Mouse (Mus musculus): ENCODE measurements around the gene Ugt1a10. TPM values are rescaled to one million over a fixed set of nuclear protein-coding genes. Genes with fewer than 3 reads are reported as not detected.
A peak's percentile ranks its signal among the peaks of the same experiment; 100 is the strongest.
"Not testable (repeated sequence)": the region's sequence is repeated elsewhere in the genome, so short reads cannot be mapped to it uniquely, and the experiment has no call there.

The Ugt1a10 gene
- polyA plus RNA-seq, 1 experiment from 2014 or later: not detected

- Histone ChIP-seq H3K27ac (replicated peaks) (peak overlapping the region; percentile 35; the same call in 1 of the 2 replicates), H3K4me3 (no peak overlapping the region), H3K4me1 (peaks cover 12% of the 10 kb centered on the region), H3K9me3 (no peaks in the 10 kb centered on the region), H3K36me3 (replicated peaks) (no peaks in the 10 kb centered on the region), H3K27me3 (replicated peaks; ENCODE audit: low read depth, poor library complexity, severe bottlenecking) (no peaks in the 10 kb centered on the region)
- 68% methylated on average over 3 of the region's 3 CpGs for WGBS
- no peak for DNase-seq (ENCODE audit: low spot score)
Measured at GRCm38 (mm10) chr1:88133908-88134456, 78.8 kb downstream of the Ugt1a10 start.

- H3K27me3 ChIP-seq (replicated peaks; ENCODE audit: low read depth, poor library complexity, severe bottlenecking); H3K9me3 ChIP-seq; H3K36me3 ChIP-seq (replicated peaks); H3K4me3 ChIP-seq: not testable (repeated sequence)
- Histone ChIP-seq H3K27ac (replicated peaks) (peak within 1 kb of the TSS; percentile 35; the same call in 1 of the 2 replicates), H3K4me1 (peaks cover 12% of the 10 kb centered on the region)
- 43% methylated on average over 5 of the region's 5 CpGs for WGBS
- DNase-seq (ENCODE audit: low spot score): peak; percentile 8
Measured at GRCm38 (mm10) chr1:88134457-88135011, 79.3 kb downstream of the Ugt1a10 start, which contains the start of gene Ugt1a6a. TSS of gene Ugt1a6a (plus strand) at chr1:88134809.

- peaks cover 12% of the 10 kb centered on the region for H3K4me1 ChIP-seq
- 93% methylated on average over 6 of the region's 6 CpGs for WGBS
- H3K36me3 ChIP-seq (replicated peaks); H3K9me3 ChIP-seq; DNase-seq (ENCODE audit: low spot score); H3K4me3 ChIP-seq; H3K27me3 ChIP-seq (replicated peaks; ENCODE audit: low read depth, poor library complexity, severe bottlenecking); H3K27ac ChIP-seq (replicated peaks): not testable (repeated sequence)
Measured at GRCm38 (mm10) chr1:88135229-88135904, 80.2 kb downstream of the Ugt1a10 start.

- no peaks in the 10 kb centered on the region for H3K36me3 ChIP-seq (replicated peaks)
- no peak overlapping the region for H3K4me3 ChIP-seq
- DNase-seq (ENCODE audit: low spot score): no peak
- H3K4me1 ChIP-seq: peaks cover 12% of the 10 kb centered on the region
- H3K9me3 ChIP-seq: no peaks in the 10 kb centered on the region
- no peaks in the 10 kb centered on the region for H3K27me3 ChIP-seq (replicated peaks; ENCODE audit: low read depth, poor library complexity, severe bottlenecking)
- 78% methylated on average over 2 of the region's 2 CpGs for WGBS
- H3K27ac ChIP-seq (replicated peaks): no peak overlapping the region
Measured at GRCm38 (mm10) chr1:88136646-88137045, 81.5 kb downstream of the Ugt1a10 start.

- Histone ChIP-seq H3K36me3 (replicated peaks) (no peaks in the 10 kb centered on the region), H3K27me3 (replicated peaks; ENCODE audit: low read depth, poor library complexity, severe bottlenecking) (no peaks in the 10 kb centered on the region), H3K9me3 (no peaks in the 10 kb centered on the region), H3K27ac (replicated peaks) (no peak overlapping the region), H3K4me1 (peaks cover 12% of the 10 kb centered on the region), H3K4me3 (no peak overlapping the region)
- WGBS: 90% methylated on average over 3 of the region's 3 CpGs
- no peak for DNase-seq (ENCODE audit: low spot score)
Measured at GRCm38 (mm10) chr1:88137264-88137663, 82.1 kb downstream of the Ugt1a10 start.

GRCm38 (mm10) chr1:88138145-88138544 is 83.0 kb downstream of the Ugt1a10 start:
- Histone ChIP-seq H3K4me1 (peaks cover 12% of the 10 kb centered on the region), H3K9me3 (no peaks in the 10 kb centered on the region), H3K36me3 (replicated peaks) (no peaks in the 10 kb centered on the region), H3K27me3 (replicated peaks; ENCODE audit: low read depth, poor library complexity, severe bottlenecking) (no peaks in the 10 kb centered on the region), H3K4me3 (no peak overlapping the region), H3K27ac (replicated peaks) (no peak overlapping the region)
- DNase-seq (ENCODE audit: low spot score): no peak
- WGBS: 87% methylated on average over 1 of the region's 1 CpGs

GRCm38 (mm10) chr1:88140492-88140891 is 85.3 kb downstream of the Ugt1a10 start:
- H3K4me1 ChIP-seq; H3K4me3 ChIP-seq; H3K36me3 ChIP-seq (replicated peaks); DNase-seq (ENCODE audit: low spot score); H3K9me3 ChIP-seq; H3K27ac ChIP-seq (replicated peaks); H3K27me3 ChIP-seq (replicated peaks; ENCODE audit: low read depth, poor library complexity, severe bottlenecking): not testable (repeated sequence)
- WGBS: 69% methylated on average over 1 of the region's 1 CpGs

GRCm38 (mm10) chr1:88143966-88144675 is 88.9 kb downstream of the Ugt1a10 start:
- not testable (repeated sequence) for H3K4me3 ChIP-seq; H3K36me3 ChIP-seq (replicated peaks); H3K4me1 ChIP-seq; H3K27ac ChIP-seq (replicated peaks); H3K27me3 ChIP-seq (replicated peaks; ENCODE audit: low read depth, poor library complexity, severe bottlenecking); H3K9me3 ChIP-seq
- 2% methylated on average over 5 of the region's 5 CpGs for WGBS
- peak; percentile 49 for DNase-seq (ENCODE audit: low spot score)

GRCm38 (mm10) chr1:88145278-88145677 is 90.1 kb downstream of the Ugt1a10 start:
- H3K27me3 ChIP-seq (replicated peaks; ENCODE audit: low read depth, poor library complexity, severe bottlenecking); H3K36me3 ChIP-seq (replicated peaks); H3K4me3 ChIP-seq; H3K27ac ChIP-seq (replicated peaks); H3K4me1 ChIP-seq; H3K9me3 ChIP-seq: not testable (repeated sequence)
- peak; percentile 24 for DNase-seq (ENCODE audit: low spot score)
- WGBS: 55% methylated on average over 2 of the region's 2 CpGs

- peak; percentile 11 for DNase-seq (ENCODE audit: low spot score)
- not testable (repeated sequence) for H3K4me1 ChIP-seq; H3K36me3 ChIP-seq (replicated peaks); H3K27ac ChIP-seq (replicated peaks); H3K27me3 ChIP-seq (replicated peaks; ENCODE audit: low read depth, poor library complexity, severe bottlenecking); H3K9me3 ChIP-seq; H3K4me3 ChIP-seq
- WGBS: 75% methylated on average over 2 of the region's 2 CpGs
Measured at GRCm38 (mm10) chr1:88150133-88150532, 94.9 kb downstream of the Ugt1a10 start.

GRCm38 (mm10) chr1:88158430-88158829 is 103.2 kb downstream of the Ugt1a10 start:
- H3K9me3 ChIP-seq: no peaks in the 10 kb centered on the region

GRCm38 (mm10) chr1:88165711-88166110 is 110.5 kb downstream of the Ugt1a10 start, which contains the start of gene Ugt1a5:
TSS of gene Ugt1a5 (plus strand) at chr1:88166012.
- H3K36me3 ChIP-seq (replicated peaks): no peaks in the 10 kb centered on the region
- 79% methylated on average over 5 of the region's 5 CpGs for WGBS

More at GRCm38 (mm10) chr1:88158430-88158829, 103.2 kb downstream of the Ugt1a10 start:
- 88% methylated on average over 2 of the region's 2 CpGs for WGBS
- DNase-seq (ENCODE audit: low spot score): no peak
- Histone ChIP-seq H3K27ac (replicated peaks) (no peak overlapping the region), H3K27me3 (replicated peaks; ENCODE audit: low read depth, poor library complexity, severe bottlenecking) (no peaks in the 10 kb centered on the region), H3K4me1 (no peaks in the 10 kb centered on the region), H3K36me3 (replicated peaks) (no peaks in the 10 kb centered on the region), H3K4me3 (no peak overlapping the region)

More at GRCm38 (mm10) chr1:88165711-88166110, 110.5 kb downstream of the Ugt1a10 start, which contains the start of gene Ugt1a5:
- Histone ChIP-seq H3K27ac (replicated peaks) (no peak within 1 kb of the TSS), H3K4me1 (no peaks in the 10 kb centered on the region), H3K4me3 (no peak within 1 kb of the TSS), H3K9me3 (no peaks in the 10 kb centered on the region), H3K27me3 (replicated peaks; ENCODE audit: low read depth, poor library complexity, severe bottlenecking) (no peaks in the 10 kb centered on the region)
- DNase-seq (ENCODE audit: low spot score): no peak

Data from embryonic facial prominence, embryonic 10.5 days (tissue).